Mouse (Mus musculus) gastrocnemius, postnatal 36 days (tissue): ENCODE measurements around the gene Klrg1. TPM values are rescaled to one million over a fixed set of nuclear protein-coding genes. Genes with fewer than 3 reads are reported as not detected.

ENCODE experiments used
- total RNA-seq, 2 experiments: library from RNA; stranded (reverse); gene quantifications; 2 replicates each; pipeline ENCODE4 v1.2.3; 2021

Klrg1 gene
- total RNA-seq, 2 experiments from 2014 or later: not detected

Other genes with a start within 250 kb of the Klrg1 start
- 10 to 100 TPM; 17.1 to 20.7 TPM for gene M6pr, start 25.8 kb upstream of the Klrg1 start, total RNA-seq
- 10 to 100 TPM; 17.6 to 22.9 TPM for gene Phc1, start 57.7 kb upstream of the Klrg1 start, total RNA-seq
- under 1 TPM in 1 of 2 experiments, not detected in 1; 0.79 TPM for gene Rimklb, start 215.9 kb upstream of the Klrg1 start, total RNA-seq
- gene Mfap5, start 223.0 kb upstream of the Klrg1 start, total RNA-seq: 10 to 100 TPM; 36.4 to 38.2 TPM